Comparison of ENCODE assay signal across 16 mouse cellular contexts in the genomic region with DNA sequence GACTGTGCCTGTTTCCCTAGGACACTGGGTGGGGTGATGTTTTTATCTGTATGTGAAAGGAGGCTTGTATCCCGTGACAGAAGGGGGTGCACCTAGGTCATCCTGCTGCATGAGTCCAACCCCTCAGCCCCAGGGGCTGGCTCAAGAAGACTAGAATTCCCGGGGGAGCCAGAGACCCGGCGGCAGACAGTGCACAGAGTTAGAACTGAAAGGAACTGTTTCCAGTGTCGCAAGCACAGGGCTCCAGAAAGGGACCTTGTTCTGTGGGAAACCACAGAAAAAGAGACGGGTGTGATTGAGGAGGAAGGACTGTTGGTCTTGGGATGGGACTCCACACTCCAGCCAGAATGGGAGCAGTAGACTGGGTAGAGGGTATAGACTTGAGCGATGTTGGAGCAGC. TPM values are rescaled to one million over a fixed set of nuclear protein-coding genes. Genes with fewer than 3 reads are reported as not detected.
DNase-seq lines count a peak whose midpoint lies in the region.
"Had no signal": no experiment of that assay in that cellular context is flagged by ENCODE, and none has a peak within 500 bp of the region (broad histone marks: within the 10 kb centered on the region; RNA-seq: fewer than 3 reads in every experiment).

No protein-coding gene starts in this region.

- DNase-seq in kidney, postnatal 14 days = peak; percentile 33
- no peak for DNase-seq in kidney, adult 18-20 months
- DNase-seq in 3T3-L1 (ENCODE audit: low read depth, low spot score) (peak; percentile 31), MN1 (ENCODE audit: low spot score) (peak; percentile 24)
- peak; percentile 32 for DNase-seq in lung, postnatal 25 days (ENCODE audit: low spot score)
- DNase-seq in testis, postnatal 14 days (ENCODE audit: low spot score) = no peak
- DNase-seq in heart, adult 8-10 months (ENCODE audit: low spot score) = no peak
- DNase-seq: adrenal gland, postnatal 25 days; cerebellum, adult 9-10 months; gastrocnemius, postnatal 14 days; heart, adult 18-20 months; midbrain, embryonic 14.5 days; right cerebral cortex, postnatal 14 days; spleen, adult 18-20 months; thymus, postnatal 14 days had no signal

RNA-seq across cellular contexts. Expression of gene Atoh8, which starts 30.5 kb away (rescaled TPM):
- 10 to 100 TPM in 2 of 4 experiments, 1 to 10 TPM in 2; 9.6 to 10.9 (median 10.1) TPM for total RNA-seq in heart, adult 8-10 months (2022)
- total RNA-seq: megakaryocyte-erythroid progenitor cell, adult 5-6 weeks had no signal

Comparison
In these comparisons a context has a peak if more than half of its experiments do, and no peak if none do; other contexts are left out.
1. DNase-seq: peak in kidney, postnatal 14 days (single experiment), 3T3-L1 (single experiment), MN1 (single experiment) and lung, postnatal 25 days (single experiment); none in kidney, adult 18-20 months (single experiment), testis, postnatal 14 days (single experiment) and heart, adult 8-10 months (single experiment).